Mouse (Mus musculus) bone marrow, adult 2 months (tissue): ENCODE measurements around the gene Dtnb. TPM values are rescaled to one million over a fixed set of nuclear protein-coding genes. Genes with fewer than 3 reads are reported as not detected.

Experiments used
- H3K27ac ChIP-seq: fragments of 200-500 bp; 2 replicates; pipeline ENCODE4 v1.5.1; 2012; ENCODE audit warnings: low read depth, mild to moderate bottlenecking, control low read depth, inconsistent platforms, low read length; ENCODE audit not compliant: control insufficient read depth, poor library complexity, insufficient read depth
- H3K4me1 ChIP-seq: fragments of 200-500 bp; 2 replicates; pipeline ENCODE4 v1.6.1; 2011; ENCODE audit warnings: low read length; ENCODE audit not compliant: control insufficient read depth, insufficient read depth
- H3K4me3 ChIP-seq: fragments of 200-500 bp; replicated peaks from 2 replicates; pipeline ENCODE3; 2011; ENCODE audit warnings: mild to moderate bottlenecking, low read depth, low read length, control low read depth; ENCODE audit not compliant: control insufficient read depth
- CTCF ChIP-seq: fragments of 200-500 bp; IDR thresholded peaks from 2 replicates; pipeline ENCODE4 v1.5.1; 2011; ENCODE audit warnings: low read length, control low read depth; ENCODE audit not compliant: control insufficient read depth, insufficient read depth
- POLR2A ChIP-seq: fragments of 200-500 bp; IDR thresholded peaks from 2 replicates; pipeline ENCODE4 v1.6.1; 2011; ENCODE audit warnings: low read depth, mild to moderate bottlenecking, control low read depth, low read length, borderline replicate concordance; ENCODE audit not compliant: control insufficient read depth
- WGBS: fragments of 180-500 bp; shearing (Covaris S2); methylation state at CpG from one replicate; pipeline ENCODE4 v1.1.7; 2018; 5-methylcytosine and 5-hydroxymethylcytosine counted together
- polyA plus RNA-seq: library from polyadenylated mRNA; stranded (reverse); fragments of >200 nt; gene quantifications from 2 replicates; pipeline ENCODE4 v1.2.4, GENCODE M21; 2011; ENCODE audit warnings: low replicate concordance; ENCODE audit not compliant: missing spikeins, insufficient read depth, insufficient read length

Gene Dtnb
- polyA plus RNA-seq, 1 experiment = 34.6 TPM

GRCm38 (mm10) chr12:3791732-3792131 lies 219.6 kb downstream of the Dtnb start:
- Histone ChIP-seq H3K27ac (no peak overlapping the region), H3K4me1 (no peaks in the 10 kb centered on the region), H3K4me3 (peak overlapping the region; percentile 34)
- under 1% methylated on average over 22 of the region's 22 CpGs for WGBS
- TF ChIP-seq CTCF = peak; percentile 97
- peak; percentile 53; the same call in 1 of the 2 replicates for TF ChIP-seq POLR2A

DNA sequence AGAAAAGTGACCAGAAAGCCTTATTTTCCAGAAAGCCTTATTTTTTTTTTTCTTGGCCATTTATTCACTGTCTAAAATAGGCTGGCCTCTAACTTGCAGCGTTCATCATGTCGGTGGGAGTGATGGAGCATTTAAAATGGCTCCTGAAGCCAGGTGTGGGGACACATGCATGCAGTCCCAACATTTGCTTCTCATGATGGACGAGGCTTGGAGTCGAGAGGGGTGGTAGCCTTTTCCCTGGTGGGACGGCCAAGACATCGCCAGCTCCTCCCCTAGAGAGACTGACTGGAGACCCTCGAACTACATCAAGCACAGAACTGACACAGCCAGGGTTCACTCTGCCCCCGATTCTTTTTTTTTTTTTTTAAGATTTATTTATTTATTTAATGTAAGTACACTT lies 220.1 kb downstream of the Dtnb start:
- H3K4me3 ChIP-seq = no peak overlapping the region
- H3K4me1 ChIP-seq = no peaks in the 10 kb centered on the region
- 28% methylated on average over 8 of the region's 8 CpGs for WGBS
- H3K27ac ChIP-seq = no peak overlapping the region
- no peak for TF ChIP-seq CTCF
- no peak for TF ChIP-seq POLR2A

GRCm38 (mm10) chr12:3795569-3795968 lies 223.4 kb downstream of the Dtnb start:
- WGBS = 52% methylated on average over 3 of the region's 4 CpGs

GRCm38 (mm10) chr12:3799551-3799950 lies 227.4 kb downstream of the Dtnb start:
- no peak overlapping the region for H3K4me3 ChIP-seq
- 21% methylated on average over 1 of the region's 1 CpGs for WGBS
- TF ChIP-seq POLR2A = no peak
- TF ChIP-seq CTCF = no peak
- no peak overlapping the region for H3K27ac ChIP-seq
- peaks cover 3% of the 10 kb centered on the region for H3K4me1 ChIP-seq

More at GRCm38 (mm10) chr12:3795569-3795968, 223.4 kb downstream of the Dtnb start:
- Histone ChIP-seq H3K27ac (no peak overlapping the region), H3K4me3 (no peak overlapping the region), H3K4me1 (peaks cover 3% of the 10 kb centered on the region)
- TF ChIP-seq CTCF (no peak), POLR2A (no peak)

DNA sequence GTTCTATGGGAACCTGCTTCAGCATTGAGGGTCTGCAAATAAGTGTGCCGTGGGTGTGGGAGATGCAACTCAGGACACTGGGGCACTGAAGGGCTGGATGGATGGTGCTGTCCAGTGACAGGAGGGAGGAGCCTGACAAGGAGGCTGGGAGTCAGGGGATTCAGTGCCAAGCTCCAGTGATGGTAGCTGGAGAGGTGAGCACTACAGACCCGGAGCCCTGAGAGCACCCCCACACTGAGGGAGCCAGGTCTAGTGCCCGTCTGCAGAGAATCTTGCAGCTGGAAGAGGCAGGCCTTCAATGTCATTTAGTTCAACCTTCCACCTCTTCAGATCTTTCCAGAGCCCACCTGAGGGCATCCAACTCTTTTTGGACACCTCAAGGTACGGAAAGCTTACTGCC lies 233.7 kb downstream of the Dtnb start, which contains the start of gene Dnmt3a:
Gene Dnmt3a, plus strand, starts transcription at position 156 of the 400 bp plus-strand sequence.
- Histone ChIP-seq H3K27ac (peak within 1 kb of the TSS; percentile 66; the same call in 1 of the 2 replicates), H3K4me1 (peaks cover 1% of the 10 kb centered on the region; the same call in 1 of the 2 replicates), H3K4me3 (peak within 1 kb of the TSS; percentile 59)
- no peak for TF ChIP-seq POLR2A
- TF ChIP-seq CTCF = no peak
- 19% methylated on average over 4 of the region's 4 CpGs for WGBS

DNA sequence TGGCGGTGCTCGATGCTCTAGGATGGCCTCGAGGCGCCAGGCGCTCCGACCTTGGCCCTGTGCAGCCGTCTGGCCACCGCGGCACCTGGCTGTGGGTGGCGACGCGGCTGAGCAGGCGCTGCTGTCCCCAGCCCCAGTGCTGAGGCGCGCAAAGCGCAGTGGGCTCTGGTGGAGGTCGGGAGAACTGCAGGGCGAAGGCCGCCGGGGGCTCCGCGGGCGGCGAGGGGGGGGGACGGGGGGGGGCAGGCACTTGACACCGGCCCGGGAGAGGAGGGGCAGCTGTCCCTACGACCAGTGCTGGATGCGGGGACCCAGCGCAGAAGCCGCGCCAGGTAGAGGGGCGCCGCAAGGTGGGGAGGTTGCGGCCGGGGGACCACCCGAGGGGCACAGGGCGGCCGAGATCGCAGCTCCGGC lies 234.1 kb downstream of the Dtnb start:
- Histone ChIP-seq H3K4me1 (peaks cover 1% of the 10 kb centered on the region; the same call in 1 of the 2 replicates), H3K4me3 (peak overlapping the region; percentile 59), H3K27ac (peak overlapping the region; percentile 66; the same call in 1 of the 2 replicates)
- under 1% methylated on average over 41 of the region's 41 CpGs for WGBS
- TF ChIP-seq POLR2A (no peak), CTCF (peak; percentile 60)

- Histone ChIP-seq H3K27ac (peak overlapping the region; percentile 66; the same call in 1 of the 2 replicates), H3K4me3 (peak overlapping the region; percentile 59), H3K4me1 (peaks cover 1% of the 10 kb centered on the region; the same call in 1 of the 2 replicates)
- under 1% methylated on average over 119 of the region's 141 CpGs for WGBS
- TF ChIP-seq CTCF = no peak
- TF ChIP-seq POLR2A = no peak
Measured at GRCm38 (mm10) chr12:3806703-3807547, 234.7 kb downstream of the Dtnb start.

GRCm38 (mm10) chr12:3807548-3808395 lies 235.6 kb downstream of the Dtnb start:
- 1% methylated on average over 93 of the region's 105 CpGs for WGBS
- peak overlapping the region; percentile 55 for H3K4me3 ChIP-seq
- H3K4me1 ChIP-seq = peaks cover 1% of the 10 kb centered on the region; the same call in 1 of the 2 replicates
- H3K27ac ChIP-seq = peak overlapping the region; percentile 12; the same call in 1 of the 2 replicates
- TF ChIP-seq POLR2A = peak; percentile 40; the same call in 1 of the 2 replicates
- no peak for TF ChIP-seq CTCF
